Mouse (Mus musculus) frontal cortex, adult 2 months (tissue): ENCODE data around the gene Gm20388. TPM values are rescaled to one million over a fixed set of nuclear protein-coding genes. Genes with fewer than 3 reads are reported as not detected.

Experiments used
- DNase-seq, 2 experiments: peaks; one replicate each; pipeline ENCODE4 v3.0.0; 2022; ENCODE audit warnings: low spot score in 1 of 2; ENCODE audit errors: extremely low spot score in 1 of 2
- polyA plus RNA-seq: library from polyadenylated mRNA; depleted of rRNA; stranded (reverse); fragments of >200 nt; gene quantifications from 2 replicates; pipeline ENCODE4 v1.2.3, GENCODE M21; 2012

The Gm20388 gene
- polyA plus RNA-seq, 1 experiment, result 22.2 TPM

DNA sequence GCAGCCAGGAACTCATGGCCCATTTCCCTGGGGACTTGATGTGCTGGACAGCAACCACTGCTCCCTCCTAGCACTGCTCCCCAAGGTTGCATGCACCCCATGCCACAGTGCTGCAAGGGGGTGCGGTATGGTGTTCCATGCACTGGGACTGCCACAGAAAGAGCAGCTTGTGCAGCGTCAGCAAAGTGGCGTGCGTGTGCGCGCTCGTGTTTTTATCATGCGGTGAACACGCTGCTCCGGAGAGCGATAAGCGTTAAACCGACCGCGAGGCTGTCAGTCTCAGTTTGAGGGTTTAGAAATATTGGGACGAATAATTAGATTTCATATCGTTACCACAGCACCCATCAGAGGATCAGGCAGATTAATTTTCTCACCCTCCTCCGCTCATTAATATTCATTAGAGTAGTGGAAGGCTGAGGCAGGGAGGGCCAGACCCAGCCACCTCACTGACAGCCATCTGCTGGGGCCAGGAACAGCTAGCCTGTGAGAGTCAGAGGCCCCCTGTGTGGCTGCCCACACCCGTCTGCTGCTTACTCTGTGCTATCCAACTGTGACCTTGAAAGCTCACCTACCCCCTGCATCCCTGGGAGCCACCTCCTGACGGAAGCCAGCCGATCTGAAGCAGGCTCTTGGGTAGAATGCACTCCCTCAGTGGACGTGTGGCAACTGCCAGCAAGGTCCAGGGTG, 2419.1 kb downstream of the Gm20388 start:
- DNase-seq, result no peak

GRCm38 (mm10) chr8:122330446-122331133, 2419.9 kb downstream of the Gm20388 start:
- DNase-seq, result no peak

GRCm38 (mm10) chr8:122331134-122331523, 2420.5 kb downstream of the Gm20388 start:
- no peak for DNase-seq

DNA sequence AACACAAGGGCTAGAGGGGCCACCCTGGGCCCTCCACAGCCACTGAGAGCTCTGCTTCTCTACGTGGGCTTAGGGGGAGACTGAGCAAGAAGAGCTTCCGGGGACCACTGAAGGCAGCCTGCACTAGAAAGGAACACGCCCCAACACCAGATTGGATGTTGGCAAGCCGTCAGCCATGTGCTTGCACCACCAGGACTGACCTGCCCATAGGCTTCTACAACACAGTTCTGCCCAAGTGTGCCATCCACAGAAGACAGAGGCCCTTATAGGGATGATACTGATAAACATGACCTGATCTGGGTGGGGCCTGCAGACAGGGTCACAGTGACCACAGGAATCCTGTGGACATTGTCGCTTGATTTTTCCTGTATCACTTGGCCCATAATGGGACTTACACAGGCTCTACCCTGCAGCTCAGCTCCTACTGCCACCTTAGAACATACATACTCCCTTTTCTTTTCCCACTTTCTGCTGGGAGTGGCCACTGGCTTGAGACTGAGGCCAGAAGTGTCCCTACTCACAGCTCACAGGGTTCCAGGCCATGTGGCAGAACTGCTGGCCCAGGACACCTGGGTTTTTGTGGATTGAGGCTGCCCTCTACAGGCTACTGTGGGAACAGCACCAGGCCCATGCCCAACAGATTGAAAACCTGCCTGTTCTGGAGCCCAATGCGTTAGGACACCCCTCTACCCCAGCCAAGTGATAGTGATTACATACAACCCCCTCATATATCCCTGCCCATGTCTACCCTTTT, 2422.3 kb downstream of the Gm20388 start:
- peak in 1 of 2 experiments; percentile 91 for DNase-seq

- DNase-seq, result no peak
Observed at GRCm38 (mm10) chr8:122333531-122333930, 2422.9 kb downstream of the Gm20388 start.

DNA sequence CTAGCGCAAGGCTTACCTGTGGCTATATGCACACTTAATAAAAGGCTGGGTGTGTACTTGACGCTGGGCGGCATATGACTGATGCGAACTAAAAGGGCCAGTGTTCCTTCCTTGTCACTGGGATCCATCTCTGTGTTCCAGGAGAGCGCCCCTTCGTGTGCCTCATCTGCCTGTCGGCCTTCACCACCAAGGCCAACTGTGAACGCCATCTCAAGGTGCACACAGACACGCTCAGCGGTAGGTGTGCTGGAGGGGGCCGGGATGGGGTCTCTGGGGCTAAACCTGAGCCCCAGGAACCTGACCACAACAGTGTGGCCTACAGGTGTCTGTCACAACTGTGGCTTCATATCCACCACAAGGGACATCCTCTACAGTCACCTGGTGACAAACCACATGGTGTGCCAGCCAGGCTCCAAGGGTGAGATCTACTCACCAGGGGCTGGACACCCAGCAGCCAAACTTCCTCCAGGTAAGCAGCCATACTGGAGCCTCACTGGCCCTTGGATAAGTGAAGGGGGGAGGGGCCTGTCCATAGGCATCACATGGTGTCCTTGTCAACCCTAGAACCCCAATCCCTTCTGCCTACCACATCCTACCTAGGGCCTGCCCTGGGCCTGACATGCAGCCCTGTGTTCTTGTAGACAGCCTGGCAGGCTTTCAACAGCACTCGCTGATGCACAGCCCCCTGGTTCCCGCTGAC, 2424.3 kb downstream of the Gm20388 start:
- DNase-seq, result no peak

- no peak for DNase-seq
Observed at GRCm38 (mm10) chr8:122335638-122336250, 2425.1 kb downstream of the Gm20388 start.

- peak in 1 of 2 experiments; percentile 59 for DNase-seq
Observed at GRCm38 (mm10) chr8:122336251-122336910, 2425.7 kb downstream of the Gm20388 start.

DNA sequence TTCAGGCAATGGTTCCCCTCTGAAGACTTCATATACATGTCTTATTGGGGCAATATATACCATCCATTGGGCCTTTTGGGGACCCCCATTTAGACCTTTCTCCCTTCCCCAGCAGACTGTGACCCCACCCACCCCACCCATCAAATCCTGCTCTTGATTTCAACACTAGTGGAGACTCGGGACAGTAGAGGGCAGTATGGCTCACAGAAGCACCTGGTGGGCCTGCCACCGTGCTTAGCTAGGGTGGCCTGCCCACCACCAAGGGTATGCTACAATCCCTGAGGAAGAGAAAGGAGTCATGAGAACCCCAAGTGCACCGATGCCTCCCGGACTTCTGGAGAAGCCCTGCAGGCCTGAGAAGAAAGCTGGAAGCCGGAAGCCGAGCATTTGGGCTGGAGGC, 2428.2 kb downstream of the Gm20388 start:
- no peak for DNase-seq

- DNase-seq, result no peak
Observed at GRCm38 (mm10) chr8:122340761-122341160, 2430.1 kb downstream of the Gm20388 start.

DNA sequence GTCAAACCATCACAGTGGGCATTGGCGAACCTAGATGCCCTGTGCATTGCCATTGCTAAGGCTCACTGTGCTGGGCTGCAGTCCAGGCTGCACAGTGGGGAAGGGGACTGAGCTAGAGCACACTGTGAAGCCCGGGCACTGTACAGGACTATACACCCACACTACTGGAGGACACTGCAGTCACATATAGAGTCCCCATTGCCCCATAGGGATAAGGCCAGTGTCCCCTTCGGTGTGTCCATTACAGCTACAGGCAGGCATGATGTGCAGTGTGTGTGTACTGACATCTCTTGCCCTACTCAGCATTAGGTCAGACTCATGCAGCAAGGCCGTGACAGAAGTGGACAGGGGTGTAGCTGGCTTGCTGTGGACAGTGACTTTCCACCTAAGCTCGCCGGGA, 2431.1 kb downstream of the Gm20388 start:
- no peak for DNase-seq

- no peak for DNase-seq
Observed at GRCm38 (mm10) chr8:122342362-122342761, 2431.7 kb downstream of the Gm20388 start.

DNA sequence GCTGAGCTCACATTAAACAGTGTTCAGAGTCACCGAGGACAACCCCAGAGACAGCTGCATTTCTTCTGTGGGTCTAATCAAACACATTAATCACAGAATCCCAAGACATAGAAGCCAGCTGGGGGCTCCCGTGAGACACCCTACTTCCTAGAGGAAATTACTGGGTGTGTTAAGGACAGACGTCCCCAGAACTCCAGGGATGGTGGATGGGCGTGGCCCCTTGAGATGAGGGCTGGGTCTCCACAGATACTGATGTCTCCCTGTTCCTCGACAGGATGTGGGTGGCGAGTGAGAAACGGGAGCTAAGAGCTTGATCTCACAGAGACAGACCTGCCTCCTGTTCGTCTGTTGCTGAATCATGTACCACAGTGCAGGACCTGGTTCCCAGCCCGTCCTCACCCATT, 2432.2 kb downstream of the Gm20388 start:
- peak; percentile 57 to 73 for DNase-seq

DNA sequence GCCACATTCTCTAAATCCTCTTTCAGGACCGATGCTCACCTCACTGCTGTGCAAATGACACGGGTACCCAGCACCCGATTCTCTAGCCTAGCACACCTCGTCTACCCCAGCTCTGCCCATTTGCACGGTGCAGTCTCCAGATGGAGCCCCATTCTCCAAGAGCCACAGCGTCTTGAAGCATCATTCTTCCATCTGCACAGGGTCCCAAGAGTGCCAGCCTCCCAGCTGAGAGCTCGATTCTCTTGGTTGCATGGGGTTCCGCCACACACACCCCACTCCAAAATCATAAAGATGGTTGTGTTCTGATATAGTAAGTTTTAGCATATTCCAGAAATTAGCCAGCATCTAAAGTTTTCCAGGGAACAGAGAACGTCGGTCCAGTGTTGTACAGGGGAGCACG, 2432.7 kb downstream of the Gm20388 start:
- DNase-seq, result no peak

- DNase-seq, result no peak
Observed at GRCm38 (mm10) chr8:122343758-122344157, 2433.1 kb downstream of the Gm20388 start.

GRCm38 (mm10) chr8:122344219-122344618, 2433.6 kb downstream of the Gm20388 start:
- no peak for DNase-seq

- no peak for DNase-seq
Observed at GRCm38 (mm10) chr8:122345181-122346095, 2434.8 kb downstream of the Gm20388 start.

DNA sequence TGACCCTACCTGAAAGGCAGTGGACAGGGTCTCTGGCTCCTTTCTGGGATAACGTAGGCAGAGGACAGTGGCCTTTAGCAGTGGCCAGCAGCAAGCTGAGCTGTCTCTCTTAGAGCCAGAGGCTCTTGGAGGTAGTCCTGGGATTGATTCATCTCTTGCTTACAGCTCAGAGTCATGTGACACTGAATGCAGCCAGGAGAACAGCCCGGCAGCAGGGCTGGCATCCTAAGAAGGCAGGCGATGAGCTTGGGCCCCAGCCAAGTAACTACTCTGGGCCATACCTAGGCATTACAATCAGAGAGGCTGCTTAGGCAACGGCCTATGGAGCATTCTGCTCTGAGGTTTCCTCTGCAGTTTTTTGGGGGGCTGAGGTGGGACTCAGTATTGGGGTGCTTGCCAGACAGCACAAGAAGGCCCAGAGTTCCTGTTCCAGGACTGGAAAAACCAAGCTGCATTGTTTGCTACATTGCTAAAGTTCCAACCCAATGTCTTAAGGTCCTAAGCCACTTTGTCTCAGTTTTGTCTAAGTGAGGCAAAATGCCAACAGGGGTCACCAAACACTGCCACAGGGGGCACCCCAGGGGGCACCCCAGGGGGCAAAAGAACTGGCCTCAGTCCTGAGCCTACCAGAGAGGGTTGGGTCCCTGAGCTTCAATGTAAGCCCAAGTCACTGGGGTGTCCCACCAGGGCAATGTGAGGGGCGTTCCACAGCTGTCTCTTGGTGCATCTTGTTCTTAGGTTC, 2437.3 kb downstream of the Gm20388 start:
- peak; percentile 61 to 79 for DNase-seq
